Mouse (Mus musculus) gastrocnemius, postnatal 36 days (tissue): Measurements from ENCODE around the gene Lsamp. TPM values are rescaled to one million over a fixed set of nuclear protein-coding genes. Genes with fewer than 3 reads are reported as not detected.

ENCODE experiments used
- DNase-seq, 2 experiments: peaks; one replicate each; pipeline ENCODE4 v3.0.0; 2022
- intact Hi-C: fragments of 180-260 bp; cut with DNase I; formaldehyde crosslinking; loops from one replicate; pipeline ENCODE4 v1.15.1; 2025
- total RNA-seq, 2 experiments: library from RNA; stranded (reverse); gene quantifications; 2 replicates each; pipeline ENCODE4 v1.2.3; 2021

The Lsamp gene
- total RNA-seq, 2 experiments from 2014 or later = 0.61 to 0.64 TPM

DNA sequence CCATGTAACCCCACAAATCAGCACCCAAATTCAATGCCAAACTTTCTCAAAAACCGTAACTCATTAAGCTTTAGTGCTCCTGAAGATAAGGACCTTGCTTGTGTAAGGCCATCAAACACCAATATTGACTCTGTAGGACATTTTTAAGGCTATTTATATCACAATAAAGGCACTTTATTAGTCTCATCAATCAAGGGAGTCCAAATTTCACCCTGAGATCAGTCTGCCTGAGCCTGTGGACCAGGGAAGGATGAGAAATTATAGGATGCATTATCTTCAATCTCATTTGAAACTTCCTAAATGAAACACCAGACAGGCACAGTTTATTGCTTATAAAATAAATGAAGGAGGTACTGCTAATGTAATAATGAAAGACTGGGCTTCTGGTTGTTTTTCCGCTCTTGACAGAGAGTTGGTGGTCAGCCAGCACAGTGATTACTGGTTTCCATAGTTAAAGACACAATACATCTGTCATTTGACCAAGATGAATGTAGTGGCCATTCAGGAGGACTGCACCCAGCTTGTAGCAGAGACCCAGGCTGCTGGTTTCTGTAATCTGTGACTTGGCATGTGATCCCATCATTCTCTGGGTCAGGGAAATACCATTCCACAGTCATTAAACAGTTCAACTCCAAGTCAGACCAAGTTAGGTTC, 1855.7 kb downstream of the Lsamp start:
- intact Hi-C loops = loop anchor here (5.0 to 10.0 kb wide), 2 partner anchors 145 to 583 kb away; no protein-coding TSS in a partner anchor
- DNase-seq = no peak

DNA sequence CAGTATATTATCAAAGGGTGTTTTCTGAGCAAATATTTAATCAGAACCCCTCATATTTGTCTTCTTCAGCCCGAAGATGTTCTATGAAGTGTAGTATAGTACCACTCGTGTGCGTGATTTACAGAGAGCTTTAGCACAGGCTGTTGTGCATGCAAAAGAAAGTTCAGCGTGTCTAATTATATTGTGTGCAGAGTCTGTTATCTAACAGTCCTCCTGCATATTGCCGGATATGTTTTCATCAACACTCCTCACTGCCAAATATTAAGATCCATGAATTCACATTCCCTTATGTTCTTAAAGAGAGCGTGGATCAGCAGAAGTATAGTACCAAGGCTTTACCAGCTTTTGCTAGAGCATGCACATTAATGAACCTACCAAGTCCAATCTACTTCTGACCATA, 1862.7 kb downstream of the Lsamp start:
- no peak for DNase-seq
- intact Hi-C loops = no loop called here

DNA sequence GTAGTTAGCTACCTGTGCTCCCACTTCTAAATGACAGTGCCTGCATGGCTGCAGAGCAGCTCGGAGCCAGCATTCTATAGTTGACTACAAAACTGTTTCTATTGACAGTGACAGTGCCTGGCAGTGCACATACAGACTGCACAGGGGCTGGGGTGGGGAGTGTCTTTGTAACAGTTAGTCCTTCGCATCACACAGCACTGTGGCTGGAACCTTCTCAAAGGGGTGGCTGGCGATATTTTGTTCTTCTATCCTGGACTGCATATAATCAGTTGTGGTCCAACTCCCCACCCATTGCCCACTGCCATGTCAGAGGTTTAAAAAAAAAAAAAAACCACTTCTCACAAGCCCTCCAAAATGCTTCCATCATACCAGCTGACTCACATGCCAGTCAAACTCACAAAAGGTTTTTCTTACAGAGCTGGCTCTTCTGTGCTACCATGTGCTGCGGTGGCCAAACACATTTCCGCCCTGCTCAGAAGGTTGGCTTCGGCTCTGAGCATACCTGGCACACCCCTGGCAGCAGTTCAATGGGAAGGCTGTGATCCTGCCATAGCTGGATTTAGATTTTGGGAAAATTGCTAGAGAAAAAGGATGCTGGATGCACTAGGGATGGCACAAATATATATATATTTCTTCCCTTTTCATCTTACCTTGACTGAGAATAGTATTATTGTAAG, 1887.9 kb downstream of the Lsamp start:
- DNase-seq = no peak
- intact Hi-C loops = no loop called here

DNA sequence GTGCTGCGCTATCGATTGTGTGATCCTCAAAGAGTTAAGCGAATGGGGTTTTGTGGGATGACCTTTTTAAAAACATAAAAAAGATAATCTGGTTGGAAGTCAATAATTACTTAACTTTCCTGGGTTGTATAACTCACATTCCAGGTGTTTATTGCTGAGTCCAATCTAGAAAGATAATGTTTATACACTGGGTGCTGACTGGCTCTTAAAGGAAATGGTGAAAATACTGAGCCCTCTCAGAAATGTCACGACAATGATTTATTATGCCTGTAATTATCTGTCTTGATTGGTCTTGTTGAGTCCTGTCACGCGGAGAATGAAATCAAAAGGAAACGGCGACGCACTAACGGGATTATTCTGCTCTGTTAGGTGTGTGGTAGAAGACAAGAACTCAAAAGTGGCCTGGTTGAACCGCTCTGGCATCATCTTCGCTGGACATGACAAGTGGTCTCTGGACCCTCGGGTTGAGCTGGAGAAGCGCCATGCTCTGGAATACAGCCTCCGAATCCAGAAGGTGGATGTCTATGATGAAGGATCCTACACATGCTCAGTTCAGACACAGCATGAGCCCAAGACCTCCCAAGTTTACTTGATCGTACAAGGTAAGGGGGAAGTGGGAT, 1904.5 kb downstream of the Lsamp start:
- no peak for DNase-seq
- intact Hi-C loops = no loop called here

DNA sequence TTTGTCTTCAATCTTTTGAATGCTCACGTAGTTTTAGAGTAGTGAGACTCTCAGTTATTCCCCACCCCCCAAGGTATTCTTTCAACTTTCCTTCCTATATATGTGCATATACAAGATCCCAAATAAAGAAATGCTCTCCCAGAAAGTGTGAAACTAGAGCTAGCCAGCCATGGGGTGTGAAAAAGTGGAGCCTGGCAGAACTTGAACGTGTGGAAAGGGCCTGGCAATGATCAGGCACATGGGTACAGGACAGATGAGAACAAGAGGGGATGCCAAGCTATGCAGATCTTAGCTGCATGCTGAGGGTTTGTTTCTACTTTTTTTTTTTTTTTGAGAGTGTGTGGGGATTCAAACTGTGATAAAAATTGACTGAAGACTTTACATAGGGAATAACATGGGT, 1916.6 kb downstream of the Lsamp start:
- intact Hi-C loops = no loop called here
- DNase-seq = no peak

DNA sequence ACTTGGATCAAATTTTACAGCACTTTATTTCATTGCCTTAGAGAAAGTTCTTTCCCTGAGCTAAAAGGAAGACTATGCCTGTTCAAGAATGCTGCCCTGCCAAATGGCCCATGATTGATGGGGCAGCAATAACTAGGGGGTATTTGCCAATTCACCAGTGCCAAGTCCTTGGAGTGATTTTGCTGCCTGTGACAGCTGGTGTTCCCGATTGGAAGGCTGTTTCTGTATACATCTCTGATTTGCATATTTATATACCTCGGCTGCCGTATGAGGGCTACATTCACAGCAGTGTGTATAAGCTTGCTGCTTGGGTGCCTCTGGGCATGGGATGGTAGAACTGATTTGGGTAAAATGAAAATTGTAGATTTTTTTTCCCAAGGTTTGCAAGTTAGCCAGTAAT, 1919.5 kb downstream of the Lsamp start:
- no peak for DNase-seq
- intact Hi-C loops = no loop called here

DNA sequence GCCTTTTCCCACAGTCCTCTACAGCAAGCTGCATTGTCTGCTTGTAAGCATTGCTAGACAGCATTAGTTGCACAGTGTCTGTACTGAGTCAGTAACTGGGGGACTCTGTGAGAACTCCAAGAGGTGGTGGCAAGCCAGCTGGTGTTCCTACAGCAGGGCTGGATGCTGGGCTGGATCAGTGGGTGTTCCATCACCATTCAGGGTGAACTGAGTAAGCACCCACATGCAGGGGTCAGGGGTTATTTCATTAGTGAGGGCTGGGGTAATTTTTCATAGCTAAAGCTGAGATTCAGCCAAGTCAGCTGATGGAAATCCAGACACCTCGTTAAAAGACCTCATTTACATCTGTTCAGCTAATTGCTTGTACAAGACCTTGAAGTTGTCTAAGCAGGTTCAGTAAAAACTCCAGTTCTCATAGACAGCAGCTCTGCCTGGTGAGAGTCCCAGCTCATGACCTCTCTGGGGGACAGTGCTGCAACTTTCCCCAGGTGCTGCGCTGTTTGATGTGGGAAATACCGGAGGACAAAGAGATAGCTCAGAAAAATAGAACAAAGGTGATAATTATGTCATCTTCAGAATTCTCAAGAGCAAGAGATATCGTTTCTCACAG, 1928.5 kb downstream of the Lsamp start:
- DNase-seq = no peak
- intact Hi-C loops = no loop called here

DNA sequence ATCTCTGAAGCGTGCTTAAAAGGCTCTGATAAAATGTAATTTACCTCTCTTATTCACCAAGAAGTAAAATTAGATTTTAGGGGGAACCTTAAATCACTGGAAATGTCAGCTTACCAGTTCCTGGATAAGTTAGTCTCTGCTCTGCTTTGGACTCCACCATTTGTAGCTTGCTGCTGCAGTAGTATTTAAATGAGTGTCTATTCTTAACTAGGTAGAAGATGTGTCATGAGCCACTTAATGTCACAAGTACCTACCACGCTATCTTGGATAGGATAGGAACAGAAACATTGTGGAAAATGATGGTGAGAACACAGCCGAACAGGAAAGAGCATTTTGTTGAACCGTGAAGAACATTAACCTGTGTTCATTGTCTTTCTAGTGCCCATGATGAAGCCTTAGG, 1929.2 kb downstream of the Lsamp start:
- intact Hi-C loops = no loop called here
- no peak for DNase-seq

DNA sequence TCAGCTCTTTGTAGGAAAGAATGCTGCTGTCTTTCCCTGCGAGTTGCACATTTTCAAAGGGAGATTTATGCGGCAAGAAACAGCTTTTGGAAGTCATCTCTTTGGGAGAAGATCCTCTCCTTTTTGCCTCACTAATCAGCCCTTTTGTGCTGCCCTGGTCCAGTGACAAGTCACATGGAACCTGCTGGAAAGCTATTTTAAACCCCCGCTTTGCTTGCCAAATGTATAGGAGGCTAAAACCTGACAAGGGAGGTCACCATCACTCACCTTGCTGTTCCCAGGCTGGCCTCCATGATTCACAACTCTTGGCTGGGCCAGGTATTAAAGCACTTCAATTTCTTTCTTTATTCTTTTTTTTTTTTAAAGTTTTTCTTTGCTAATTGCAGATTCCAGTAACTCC, 1932.2 kb downstream of the Lsamp start:
- intact Hi-C loops = no loop called here
- no peak for DNase-seq

DNA sequence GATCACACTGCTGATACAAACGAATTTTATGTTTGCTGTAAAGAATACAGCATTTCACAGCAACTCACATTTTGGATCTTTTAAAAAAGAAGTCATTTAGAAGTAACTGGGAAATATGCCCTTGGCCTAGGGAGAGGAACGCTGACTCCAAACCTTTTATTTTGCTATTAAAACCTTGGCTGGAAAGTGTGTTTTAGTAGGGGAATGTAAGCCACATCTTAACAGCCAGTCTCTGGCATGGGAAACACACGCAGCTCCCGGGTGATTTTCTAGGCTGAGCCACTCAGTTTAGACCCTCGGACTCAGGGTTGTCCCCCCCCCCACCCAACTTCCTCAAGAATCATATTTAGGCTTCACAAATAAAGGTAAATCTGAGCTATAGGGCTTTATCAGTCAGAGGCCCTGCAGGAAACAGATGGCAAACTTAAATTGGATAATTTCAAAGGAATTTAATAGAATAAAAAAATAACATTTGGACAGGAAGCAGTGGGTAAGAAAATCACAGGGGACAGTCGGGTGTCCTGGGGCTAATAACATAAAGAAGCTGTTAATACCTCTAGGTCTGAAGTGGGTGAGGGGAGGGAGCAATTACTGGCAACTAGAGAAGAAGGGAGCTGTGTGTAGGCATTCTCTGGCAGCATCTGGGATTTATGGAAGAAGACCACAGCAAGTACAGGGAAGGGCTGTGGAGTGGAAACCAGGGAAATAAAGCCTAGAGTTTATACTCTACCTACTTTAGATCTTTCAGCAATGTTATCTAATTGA, 1933.1 kb downstream of the Lsamp start:
- no peak for DNase-seq
- intact Hi-C loops = no loop called here

DNA sequence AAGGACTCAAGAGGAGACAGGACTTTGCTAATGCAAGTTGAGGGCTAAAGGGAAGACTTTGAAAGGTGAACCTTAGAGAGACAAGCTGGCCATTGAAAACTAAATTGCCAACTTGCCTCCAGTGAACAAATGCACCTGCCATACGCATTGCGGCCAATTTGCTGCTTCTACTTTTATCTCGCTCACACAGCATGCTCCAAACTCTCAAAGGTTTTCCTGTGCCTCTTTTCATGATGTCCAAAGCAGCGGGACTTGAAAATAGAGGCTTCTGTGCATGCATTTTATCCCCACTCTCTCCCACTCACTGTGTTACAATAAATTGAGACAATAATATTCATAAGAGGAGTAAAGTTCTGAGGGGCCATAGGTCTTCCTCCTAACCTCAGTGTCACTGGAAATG, 1945.4 kb downstream of the Lsamp start:
- intact Hi-C loops = no loop called here

DNA sequence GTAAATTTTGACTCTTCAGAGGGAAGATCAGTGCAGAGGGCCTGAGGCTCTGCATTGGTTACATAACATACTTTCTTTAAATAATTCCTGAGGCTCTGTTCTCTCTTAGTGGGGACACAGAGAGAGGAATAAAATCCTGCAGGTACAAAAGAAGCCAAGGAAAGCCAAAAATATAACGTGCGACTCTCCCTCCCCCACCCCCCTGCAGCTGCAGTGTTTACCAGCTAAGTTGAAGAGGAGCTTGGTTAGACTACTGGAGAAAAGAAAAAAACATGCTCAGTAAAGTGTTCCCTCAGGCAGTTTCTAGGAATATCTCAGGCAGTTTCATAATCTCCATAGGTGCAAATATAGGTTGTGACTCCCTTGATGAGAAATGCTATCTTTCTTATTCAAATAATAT, 1951.5 kb downstream of the Lsamp start:
- intact Hi-C loops = no loop called here
- no peak for DNase-seq

More for the DNA sequence above, 1945.4 kb downstream of the Lsamp start:
- DNase-seq = no peak

DNA sequence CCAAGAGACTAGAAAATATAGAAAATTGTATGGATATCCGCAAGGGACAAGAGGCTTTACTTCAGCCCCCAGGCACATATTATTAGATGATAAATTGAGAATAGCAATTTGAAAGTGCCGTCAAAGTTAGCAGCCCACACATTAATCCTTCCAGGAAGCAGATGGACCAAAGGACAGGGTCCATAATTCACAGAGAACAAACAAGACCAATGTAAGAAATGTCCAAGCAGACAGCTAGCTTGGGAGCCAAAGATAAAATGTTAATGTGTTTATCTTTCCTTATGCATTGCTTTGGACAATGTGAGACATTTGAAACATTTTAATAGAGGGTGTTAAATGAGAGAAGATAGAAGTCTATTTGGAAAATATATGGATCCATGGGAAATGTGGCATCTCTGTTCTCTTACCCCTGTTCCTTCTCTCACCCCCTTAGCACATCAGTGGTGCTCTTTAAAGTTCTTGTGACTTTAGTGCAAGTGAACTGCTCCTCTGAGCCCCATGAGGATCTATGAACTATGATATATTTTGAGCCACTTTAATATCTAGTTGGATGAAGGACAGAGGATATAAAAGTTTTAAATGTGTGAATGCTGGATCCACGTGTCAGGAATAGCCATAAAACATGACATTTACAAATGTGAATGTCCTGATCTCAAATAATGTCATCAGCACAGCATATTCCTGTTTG, 1952.9 kb downstream of the Lsamp start:
- intact Hi-C loops = no loop called here
- no peak for DNase-seq

DNA sequence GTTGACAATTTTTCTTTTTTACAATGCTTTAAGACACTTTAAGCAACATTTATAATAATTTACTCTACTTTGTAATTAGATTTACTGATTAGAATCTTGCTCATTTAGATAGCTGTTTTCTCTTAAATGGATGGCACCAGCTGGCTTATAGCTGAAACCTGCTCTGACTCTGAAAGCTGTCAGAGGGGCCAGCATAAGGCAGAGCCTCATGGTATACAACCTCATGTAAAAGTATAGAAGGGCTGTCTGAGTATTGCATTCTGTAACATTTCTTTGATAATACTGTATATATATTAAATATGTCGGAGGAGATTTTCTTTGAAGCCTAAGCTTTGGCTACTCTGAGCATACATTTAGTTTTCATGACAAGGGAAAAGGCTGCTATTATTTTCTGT, 1953.4 kb downstream of the Lsamp start:
- intact Hi-C loops = no loop called here
- no peak for DNase-seq

DNA sequence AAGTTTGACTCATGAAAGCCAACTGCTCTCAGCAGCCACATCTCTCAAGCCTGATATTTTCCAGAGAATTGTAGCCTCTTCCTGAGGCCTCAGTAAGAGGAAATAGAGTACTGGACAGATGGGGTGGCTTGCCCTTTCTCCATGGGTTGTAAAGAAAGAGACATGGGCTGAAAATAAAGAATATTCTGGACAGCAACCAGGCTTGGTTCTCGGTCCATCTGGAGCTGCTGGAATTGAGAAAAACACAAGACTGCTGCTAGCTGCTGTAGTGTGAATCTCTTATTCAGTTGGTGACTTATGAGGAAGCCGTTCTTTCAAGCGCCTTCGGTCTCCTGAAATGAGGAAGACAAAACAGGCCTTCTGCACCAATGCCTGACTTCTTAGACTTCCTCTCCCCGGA, 1954.1 kb downstream of the Lsamp start:
- intact Hi-C loops = no loop called here
- no peak for DNase-seq

DNA sequence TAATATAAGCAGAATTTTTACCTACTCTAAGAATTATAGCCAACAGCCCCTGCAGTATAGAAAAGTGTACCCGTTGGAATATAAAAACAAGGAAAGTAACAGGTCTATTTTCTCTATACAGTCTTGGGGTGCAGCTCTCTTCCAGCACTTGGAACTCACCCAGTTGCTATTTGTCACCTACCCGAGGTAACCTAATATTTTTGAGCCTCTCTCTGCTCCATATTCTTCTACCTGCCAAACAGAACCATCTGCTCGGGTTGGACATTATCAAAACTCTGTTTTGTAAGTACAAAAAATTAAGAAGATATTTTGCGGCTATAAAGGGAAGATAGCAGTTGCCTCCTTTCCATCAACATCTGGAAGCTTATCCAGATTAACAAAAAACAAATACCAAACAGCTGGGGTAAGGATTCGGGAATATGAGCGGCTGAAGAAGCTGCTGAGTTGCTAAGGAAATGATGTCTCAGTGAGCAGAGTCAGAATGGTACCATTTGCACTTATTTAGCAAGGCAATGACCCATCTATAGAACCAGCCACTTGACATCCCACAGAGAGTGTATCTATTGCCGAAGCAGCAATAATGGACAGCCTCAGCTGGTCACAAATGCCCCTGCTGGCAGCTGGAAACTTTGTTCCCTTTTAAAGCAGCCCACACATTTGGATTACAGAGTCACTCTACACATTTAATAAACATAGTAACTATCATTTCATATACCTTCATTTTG, 1957.6 kb downstream of the Lsamp start:
- intact Hi-C loops = no loop called here
- no peak for DNase-seq

DNA sequence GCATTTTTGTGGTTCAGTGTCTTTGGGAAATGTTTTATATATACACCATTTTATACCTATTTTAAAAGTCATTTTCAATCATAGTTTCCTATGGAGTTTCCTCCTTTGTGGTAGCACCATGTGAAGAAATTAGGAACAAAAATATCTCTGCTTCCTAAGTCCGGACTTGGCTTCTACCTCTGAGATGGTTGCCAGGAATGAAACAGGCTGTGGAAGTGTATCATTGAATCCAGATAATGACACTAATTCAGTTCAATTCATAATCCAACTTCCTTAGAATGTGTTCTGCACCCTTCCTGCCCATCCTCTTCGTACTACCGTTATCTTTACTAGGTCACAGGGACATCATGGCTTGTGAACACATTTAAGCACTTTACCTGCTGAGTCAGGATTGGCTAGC, 1973.7 kb downstream of the Lsamp start:
- intact Hi-C loops = no loop called here
- no peak for DNase-seq

DNA sequence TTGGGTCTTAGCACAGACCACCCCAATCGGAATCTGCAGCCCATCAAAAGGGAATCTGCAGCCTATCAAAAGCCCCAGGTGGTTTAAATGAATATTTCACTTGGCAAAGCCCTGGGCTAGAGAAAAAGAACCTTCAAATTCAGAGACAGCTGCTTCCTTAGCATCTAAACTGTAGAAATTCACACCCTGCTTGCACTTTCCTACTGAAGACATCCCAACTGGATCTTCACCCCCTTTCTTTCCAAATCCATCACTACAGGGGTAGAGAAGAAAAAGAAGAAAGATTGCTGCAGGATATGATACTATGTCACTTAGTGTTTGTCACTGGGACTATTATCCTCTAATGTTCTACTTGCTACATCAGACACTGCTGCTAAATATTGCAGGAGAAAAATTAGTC, 1981.5 kb downstream of the Lsamp start:
- intact Hi-C loops = no loop called here

DNA sequence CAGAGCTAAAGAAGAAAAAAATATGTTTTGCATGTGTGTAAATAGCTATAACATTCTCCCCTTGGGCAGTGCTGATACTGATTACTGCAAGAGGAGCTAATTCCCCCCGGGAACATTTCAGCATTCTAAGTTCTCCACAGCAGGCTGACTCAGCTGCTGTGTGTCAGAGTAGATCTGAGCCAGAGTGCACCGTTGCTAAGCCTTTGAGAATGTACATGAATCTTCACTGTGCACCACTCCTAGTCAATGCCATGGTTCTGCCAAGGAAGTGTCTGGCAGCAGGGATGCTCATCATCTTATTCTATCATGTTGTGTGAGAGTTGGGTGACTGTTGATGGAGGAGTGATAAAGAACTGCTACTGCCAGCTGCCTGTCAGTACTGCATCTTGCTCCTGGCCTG, 1985.1 kb downstream of the Lsamp start:
- intact Hi-C loops = no loop called here
- DNase-seq = no peak

More for the DNA sequence above, 1981.5 kb downstream of the Lsamp start:
- no peak for DNase-seq
